Mouse (Mus musculus): ENCODE measurements around the gene Fam151a. TPM values are rescaled to one million over a fixed set of nuclear protein-coding genes. Genes with fewer than 3 reads are reported as not detected.
A peak's percentile ranks its signal among the peaks of the same experiment; 100 is the strongest.
"Not testable (repeated sequence)": the region's sequence is repeated elsewhere in the genome, so short reads cannot be mapped to it uniquely, and the experiment has no call there.

The Fam151a gene
- not detected for total RNA-seq (2021)
- long read RNA-seq, experiment 1: 0 reads
- long read RNA-seq, experiment 2: 0 reads

DNA sequence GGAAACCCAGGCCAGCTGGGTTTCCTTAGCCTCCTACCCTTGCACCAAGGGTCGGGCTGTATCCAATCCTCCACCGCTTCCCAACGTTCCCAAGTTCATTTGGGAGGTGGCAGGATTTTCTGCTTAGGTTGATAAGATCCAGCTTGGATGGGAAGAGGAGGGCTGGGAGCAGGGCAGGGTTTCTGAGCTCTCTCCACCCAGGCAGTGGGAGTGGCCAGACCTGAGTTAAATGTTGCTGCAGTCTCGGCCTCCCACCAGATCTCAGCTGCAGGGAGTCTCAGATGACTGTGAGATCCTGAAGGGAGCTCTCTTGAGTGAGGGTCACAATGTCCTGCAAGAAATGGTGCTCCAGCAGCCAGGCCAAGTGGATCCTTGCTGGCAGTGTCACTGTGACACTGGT, at the start of gene Fam151a:
Fam151a (plus strand) TSS at position 254 of the 400 bp plus-strand sequence.
- DNase-seq: no peak

DNA sequence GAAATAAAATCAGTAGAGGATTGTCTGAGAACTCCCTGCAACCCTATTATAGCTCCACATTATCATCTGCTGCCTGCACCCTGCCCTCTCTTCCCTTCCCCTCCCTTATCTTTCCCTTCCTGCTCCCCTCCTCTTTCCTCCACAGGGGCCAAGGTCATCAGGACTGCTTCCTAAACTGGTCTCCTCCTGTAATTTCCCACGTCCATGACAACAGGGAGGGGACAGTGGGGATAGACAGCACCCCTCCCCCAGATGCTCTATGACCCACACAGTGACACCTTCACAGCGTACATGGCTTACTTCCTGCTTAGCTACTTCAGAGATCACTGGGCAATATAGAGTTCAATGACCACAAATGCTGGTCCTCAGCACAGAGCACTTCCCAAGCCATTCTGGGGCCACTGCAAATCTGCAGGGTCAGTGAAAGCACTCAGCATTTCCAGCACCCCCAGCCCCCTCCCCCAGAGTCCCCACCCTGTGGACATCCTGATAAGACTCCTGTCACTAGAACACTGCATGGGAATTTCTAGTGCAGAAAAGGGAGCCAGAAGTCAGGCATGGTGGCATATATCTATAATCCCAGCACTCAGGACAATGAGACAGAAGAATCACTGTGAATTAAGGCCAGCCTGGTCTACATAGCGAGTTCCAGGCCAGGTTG, 44.9 kb upstream of the Fam151a start:
- no peak for DNase-seq

DNA sequence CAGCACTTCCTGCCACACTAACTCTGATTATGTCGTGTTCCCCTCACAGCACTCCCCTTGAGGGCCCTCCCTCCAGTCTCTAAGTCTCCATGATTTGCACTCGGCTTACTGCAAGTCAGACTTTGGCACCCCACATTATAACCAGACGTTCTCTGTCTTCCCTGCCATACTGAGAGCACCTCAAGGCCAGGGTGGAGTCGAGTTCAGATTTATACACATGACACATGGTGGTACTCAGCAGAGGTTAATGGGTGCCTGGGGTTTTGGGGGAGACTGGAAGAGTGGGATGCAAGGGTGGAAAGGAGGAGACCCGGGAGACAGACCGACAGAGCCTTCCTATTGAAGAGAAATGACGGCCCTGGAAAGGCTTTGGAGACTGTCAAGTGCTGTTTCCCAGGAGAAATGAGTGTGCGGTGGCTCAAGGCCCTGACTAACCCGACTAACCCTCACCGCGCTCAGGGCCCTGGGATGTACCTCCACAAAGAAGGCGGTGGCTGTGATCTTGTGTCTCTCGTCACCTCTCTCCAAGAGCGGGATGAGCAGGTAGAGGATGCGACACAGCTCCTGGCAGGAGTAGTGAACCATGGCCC, 39.8 kb upstream of the Fam151a start:
- no peak for DNase-seq

- DNase-seq: no peak
These were observed 33.7 kb upstream of the Fam151a start for GRCm38 (mm10) chr4:106699989-106700388.

DNA sequence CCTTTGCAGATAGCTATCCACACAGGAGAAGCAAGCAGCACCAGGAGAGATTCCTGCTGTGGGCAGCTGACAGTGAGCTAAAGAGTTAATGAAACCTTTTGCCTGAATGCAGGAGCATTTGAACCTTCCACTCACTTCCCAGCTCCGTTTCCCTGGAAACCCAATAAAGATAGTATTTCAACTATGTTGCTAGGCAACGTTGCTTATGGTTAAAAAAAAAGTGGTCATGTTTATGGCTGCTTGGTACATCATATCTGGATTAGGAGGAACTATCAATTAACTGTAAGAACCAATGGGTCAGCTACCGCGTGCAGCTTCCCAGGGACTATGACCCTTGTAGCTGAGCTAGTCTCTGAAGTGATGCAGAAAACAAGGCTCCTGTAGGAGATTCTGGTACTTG, 32.9 kb upstream of the Fam151a start:
- DNase-seq: no peak

GRCm38 (mm10) chr4:106703956-106704355, 29.7 kb upstream of the Fam151a start:
- DNase-seq: no peak

- no peak for DNase-seq
These were observed 29.3 kb upstream of the Fam151a start for GRCm38 (mm10) chr4:106704416-106704815.

DNA sequence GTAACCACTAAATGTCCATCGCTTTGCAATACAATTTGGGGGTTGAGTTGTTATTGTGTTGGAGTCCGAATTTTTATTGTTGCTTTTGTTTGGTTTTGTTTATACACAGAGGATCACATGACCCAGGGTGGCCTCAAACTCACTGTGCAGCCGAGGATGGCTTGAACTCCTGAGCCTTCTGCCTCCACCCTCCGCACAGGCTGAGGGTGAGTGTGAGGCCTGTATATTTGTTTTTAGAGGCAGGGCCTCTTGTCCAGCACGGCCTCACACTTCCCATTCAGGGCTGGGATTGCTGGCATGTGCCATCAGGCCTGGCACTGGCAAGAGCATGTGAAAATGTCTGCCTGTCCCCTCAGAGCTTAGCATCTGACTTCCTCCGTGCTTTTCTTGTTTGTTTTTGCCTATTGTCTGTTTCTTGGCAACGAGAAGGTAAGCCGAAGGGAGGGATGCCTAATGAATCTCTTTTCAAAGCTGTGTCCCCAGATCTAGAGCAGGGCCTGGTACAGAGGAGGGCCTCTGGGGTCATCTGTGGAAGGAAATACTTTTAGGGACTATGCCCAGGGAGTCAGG, 28.5 kb upstream of the Fam151a start:
- no peak for DNase-seq

GRCm38 (mm10) chr4:106707957-106708356, 25.7 kb upstream of the Fam151a start:
- no peak for DNase-seq

- peak; percentile 34 for DNase-seq
These were observed 25.3 kb upstream of the Fam151a start for GRCm38 (mm10) chr4:106708408-106708807.

- DNase-seq: no peak
These were observed 20.1 kb upstream of the Fam151a start for GRCm38 (mm10) chr4:106713622-106714021.

DNA sequence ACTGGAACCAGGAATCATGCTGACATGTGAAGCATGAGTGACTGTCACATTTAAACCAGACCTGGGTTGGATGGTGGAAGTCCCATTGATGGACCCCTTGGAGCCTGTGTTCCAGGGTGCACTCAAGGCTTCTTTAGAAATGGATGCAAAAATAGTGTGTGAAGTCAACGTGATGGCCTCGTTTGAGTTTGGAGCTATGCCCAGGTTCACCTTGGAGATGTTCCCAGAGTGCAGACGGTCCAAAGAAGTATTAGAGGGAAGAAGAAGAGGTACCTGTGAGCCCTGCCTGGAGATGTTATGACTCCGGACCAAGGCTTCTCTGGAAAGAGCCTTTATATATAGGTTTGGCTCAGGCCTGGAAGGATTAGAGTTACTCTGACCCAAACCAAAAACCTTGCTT, 13.1 kb upstream of the Fam151a start:
- no peak for DNase-seq

DNA sequence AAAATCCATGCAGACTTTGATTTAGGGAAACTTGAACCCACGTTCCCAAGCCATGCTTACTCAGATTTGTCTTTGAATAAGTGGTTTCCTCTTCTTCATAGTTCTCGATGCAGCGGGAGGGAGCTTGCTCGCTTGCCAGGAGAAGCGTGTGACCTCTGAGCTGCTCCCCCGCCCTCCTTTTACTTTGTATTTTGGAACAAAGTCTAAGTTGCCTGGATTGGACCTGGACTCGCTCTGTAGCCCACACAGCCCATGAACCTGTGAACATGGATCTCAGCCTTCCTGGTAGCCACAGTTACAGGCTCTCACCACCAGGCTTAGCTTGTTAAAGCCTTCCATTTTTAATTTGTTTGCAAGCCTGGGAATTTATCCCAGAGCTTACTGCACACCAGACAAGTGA, 2.9 kb upstream of the Fam151a start, which contains the start of gene Mroh7:
Mroh7 (minus strand) TSS at position 112 of the 400 bp plus-strand sequence.
- DNase-seq: no peak

- DNase-seq: not testable (repeated sequence)
These were observed 3.2 kb downstream of the Fam151a start for GRCm38 (mm10) chr4:106736884-106737283.

- DNase-seq: no peak
These were observed 4.2 kb downstream of the Fam151a start for GRCm38 (mm10) chr4:106737904-106738303.

- DNase-seq: no peak
These were observed 12.2 kb downstream of the Fam151a start for GRCm38 (mm10) chr4:106745862-106746261.

DNA sequence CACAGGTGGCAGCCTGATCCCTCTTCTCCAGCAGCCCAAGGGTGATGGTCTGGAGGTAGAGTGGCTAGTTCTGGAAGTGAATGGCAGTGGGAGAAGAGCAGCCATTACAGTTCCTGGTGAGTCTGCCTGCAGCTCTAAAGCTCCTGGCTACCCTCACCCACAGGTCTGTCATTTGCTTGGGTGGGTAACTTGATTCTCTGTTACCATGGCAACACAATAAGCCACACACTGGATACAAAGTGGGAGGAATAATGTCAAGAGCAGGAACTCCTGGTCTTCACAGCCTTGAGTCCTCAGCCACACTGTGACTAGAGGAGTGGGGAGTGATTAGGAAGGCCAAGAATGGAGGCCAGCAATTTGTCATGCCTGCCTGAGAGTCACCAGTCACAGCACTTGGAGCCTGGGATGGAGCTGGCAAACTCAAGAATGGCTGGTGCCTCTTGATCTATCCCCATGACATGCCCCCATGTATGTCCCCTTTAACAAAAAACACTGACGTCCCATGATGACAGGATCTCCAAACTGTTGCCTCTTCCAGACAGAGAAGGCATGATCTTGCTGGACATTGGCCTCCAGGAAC, 13.4 kb downstream of the Fam151a start:
- DNase-seq: no peak

DNA sequence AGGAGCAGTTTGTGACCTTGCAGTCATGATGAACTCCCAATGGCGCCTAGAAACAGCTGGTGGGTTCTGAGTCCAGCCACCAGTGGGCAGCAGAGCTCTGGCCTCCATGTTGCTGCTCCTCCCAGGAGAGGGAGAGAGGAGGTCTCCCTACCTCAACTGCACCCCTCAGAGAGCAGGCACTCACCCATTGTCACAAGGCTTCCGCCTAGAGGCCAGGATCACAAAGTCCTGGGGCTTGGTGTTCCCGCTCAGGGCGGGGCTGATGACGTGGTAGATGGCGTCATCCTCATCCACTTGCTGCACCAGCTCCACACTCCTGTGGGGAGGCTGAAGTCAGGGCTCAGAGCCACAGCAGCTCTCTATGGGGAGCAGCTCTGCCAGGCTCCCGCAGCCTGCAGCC, 16.0 kb downstream of the Fam151a start:
- peak; percentile 47 for DNase-seq

GRCm38 (mm10) chr4:106751726-106752125, 18.0 kb downstream of the Fam151a start:
- no peak for DNase-seq

DNA sequence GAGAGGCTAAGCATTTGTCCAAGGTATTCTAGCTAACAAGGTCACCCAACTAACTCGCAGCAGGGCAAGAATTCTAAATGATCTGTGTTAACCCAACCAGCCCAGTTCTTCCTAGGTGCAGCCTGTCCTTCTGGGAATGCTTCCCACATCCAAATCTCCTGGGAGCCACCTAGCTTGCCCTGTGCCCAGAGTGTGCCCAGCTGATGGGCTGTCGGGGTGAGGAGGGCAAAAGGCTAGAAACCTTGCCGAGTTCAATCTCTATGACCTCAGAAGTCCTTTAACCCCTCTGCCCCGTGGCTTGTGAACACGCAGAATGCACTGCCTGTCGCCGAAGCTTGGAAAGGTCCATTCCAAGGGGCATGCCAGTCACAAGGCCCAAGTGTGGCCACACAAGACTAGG, 30.5 kb downstream of the Fam151a start:
- no peak for DNase-seq

DNA sequence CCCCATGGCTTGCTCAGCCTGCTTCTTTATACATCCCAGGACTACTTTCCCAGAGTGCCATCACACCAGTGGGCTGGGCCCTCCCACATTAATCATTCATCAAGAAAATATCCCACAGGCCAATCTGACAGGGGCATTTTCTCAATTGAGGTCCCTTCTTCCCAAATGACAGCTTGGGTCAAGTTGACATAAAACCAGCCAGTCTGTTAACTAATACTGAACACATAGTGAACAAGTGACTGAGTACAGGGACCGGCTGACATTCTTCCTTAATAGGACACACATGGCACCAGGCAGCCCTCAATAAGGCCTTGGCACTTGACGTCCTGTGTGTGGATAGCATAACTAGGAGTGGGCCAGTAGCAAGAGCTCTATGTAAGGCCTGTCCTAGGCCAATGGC, 35.6 kb downstream of the Fam151a start:
- no peak for DNase-seq

DNA sequence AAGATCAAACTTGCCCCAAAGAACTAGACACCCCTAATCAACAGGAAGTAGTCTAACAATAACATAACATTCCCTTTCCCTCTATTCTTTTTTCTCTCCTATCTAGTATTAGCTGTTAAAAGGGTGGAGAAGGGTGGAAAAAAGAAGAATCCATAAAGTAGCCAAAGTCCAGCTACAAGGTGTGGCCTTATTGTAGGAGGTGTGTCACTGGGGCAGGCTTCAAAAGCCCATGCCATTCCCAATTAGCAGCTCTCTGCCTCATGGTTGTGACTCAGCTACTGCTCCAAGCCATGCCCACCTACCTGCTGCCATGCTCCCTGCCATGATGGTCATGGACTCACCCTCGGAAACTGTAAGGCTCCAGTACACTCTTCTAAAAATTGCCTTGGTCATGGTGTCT, 38.9 kb downstream of the Fam151a start:
- no peak for DNase-seq

DNA sequence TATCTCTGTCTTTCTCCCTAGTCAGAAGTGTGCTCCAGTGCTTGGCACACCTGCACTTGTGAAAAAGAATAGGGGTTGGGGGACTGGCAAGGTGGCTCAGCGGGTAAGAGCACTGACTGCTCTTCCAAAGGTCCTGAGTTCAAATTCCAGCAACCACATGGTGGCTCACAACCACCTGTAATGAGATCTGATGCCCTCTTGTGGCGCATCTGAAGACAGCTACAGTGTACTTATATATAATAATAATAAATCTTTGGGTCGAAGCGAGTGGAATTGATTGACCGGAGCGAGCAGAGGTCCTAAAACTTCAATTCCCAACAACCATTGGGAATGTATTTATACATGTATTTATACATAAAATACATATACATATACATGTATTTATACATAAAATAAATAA, 42.1 kb downstream of the Fam151a start:
- DNase-seq: not testable (repeated sequence)

Measured in gastrocnemius, postnatal 25 days (tissue).